Mouse (Mus musculus) lung, adult 2 months (tissue): ENCODE data around the gene Snph. TPM values are rescaled to one million over a fixed set of nuclear protein-coding genes. Genes with fewer than 3 reads are reported as not detected.
A peak's percentile ranks its signal among the peaks of the same experiment; 100 is the strongest.
"Not testable (repeated sequence)": the region's sequence is repeated elsewhere in the genome, so short reads cannot be mapped to it uniquely, and the experiment has no call there.

Experiments
- DNase-seq: peaks from one replicate; pipeline ENCODE4 v3.0.0; 2022
- H3K4me1 ChIP-seq: fragments of 200-500 bp; 2 replicates; pipeline ENCODE4 v1.6.1; 2011; ENCODE audit warnings: low read length; ENCODE audit not compliant: control insufficient read depth, insufficient read depth
- H3K4me3 ChIP-seq: fragments of 200-500 bp; replicated peaks from 2 replicates; pipeline ENCODE3; 2011; ENCODE audit warnings: low read depth, mild to moderate bottlenecking, control low read depth, low read length; ENCODE audit errors: extremely low read depth
- CTCF ChIP-seq: fragments of 200-500 bp; IDR thresholded peaks from 2 replicates; pipeline ENCODE4 v1.5.1; 2011; ENCODE audit warnings: mild to moderate bottlenecking, low read length, control low read depth; ENCODE audit not compliant: insufficient read depth
- POLR2A ChIP-seq: fragments of 200-500 bp; IDR thresholded peaks from 2 replicates; pipeline ENCODE4 v1.6.1; 2011; ENCODE audit warnings: low read depth, mild to moderate bottlenecking, control low read depth, low read length, borderline replicate concordance; ENCODE audit errors: extremely low read depth
- WGBS: fragments of 180-500 bp; shearing (Covaris S2); methylation state at CpG from one replicate; pipeline ENCODE4 v1.1.7; 2018; 5-methylcytosine and 5-hydroxymethylcytosine counted together
- polyA plus RNA-seq: library from polyadenylated mRNA; depleted of rRNA; stranded (reverse); fragments of >200 nt; gene quantifications from 2 replicates; pipeline ENCODE4 v1.2.3, GENCODE M21; 2012

Snph gene
- polyA plus RNA-seq, 1 experiment = 0.64 TPM

- no peak for DNase-seq
- no peaks in the 10 kb centered on the region for H3K4me1 ChIP-seq
- 71% methylated on average over 5 of the region's 5 CpGs for WGBS
- TF ChIP-seq POLR2A (no peak), CTCF (no peak)
- H3K4me3 ChIP-seq = no peak overlapping the region
Measured at GRCm38 (mm10) chr2:151632982-151633381, 589 bp upstream of the Snph start.

GRCm38 (mm10) chr2:151631406-151632158 lies 811 bp downstream of the Snph start:
- no peak for DNase-seq
- TF ChIP-seq POLR2A (no peak), CTCF (no peak)
- no peaks in the 10 kb centered on the region for H3K4me1 ChIP-seq
- H3K4me3 ChIP-seq = peak overlapping the region; percentile 44
- WGBS = 9% methylated on average over 22 of the region's 22 CpGs

- Histone ChIP-seq H3K4me3 (no peak overlapping the region), H3K4me1 (no peaks in the 10 kb centered on the region)
- DNase-seq = no peak
- 64% methylated on average over 7 of the region's 7 CpGs for WGBS
- TF ChIP-seq CTCF (no peak), POLR2A (no peak)
Measured at GRCm38 (mm10) chr2:151629310-151629709, 3.1 kb downstream of the Snph start.

- no peaks in the 10 kb centered on the region for H3K4me1 ChIP-seq
- 69% methylated on average over 3 of the region's 3 CpGs for WGBS
- H3K4me3 ChIP-seq = no peak overlapping the region
- no peak for TF ChIP-seq CTCF
- no peak for TF ChIP-seq POLR2A
- no peak for DNase-seq
Measured at GRCm38 (mm10) chr2:151628011-151628410, 4.4 kb downstream of the Snph start.

GRCm38 (mm10) chr2:151626296-151626695 lies 6.1 kb downstream of the Snph start:
- DNase-seq = no peak
- 85% methylated on average over 7 of the region's 7 CpGs for WGBS
- H3K4me1 ChIP-seq = no peaks in the 10 kb centered on the region
- TF ChIP-seq CTCF = no peak
- no peak for TF ChIP-seq POLR2A
- H3K4me3 ChIP-seq = no peak overlapping the region

- DNase-seq = no peak
- 67% methylated on average over 3 of the region's 3 CpGs for WGBS
- Histone ChIP-seq H3K4me3 (no peak overlapping the region), H3K4me1 (no peaks in the 10 kb centered on the region)
- TF ChIP-seq CTCF (no peak), POLR2A (no peak)
Measured at GRCm38 (mm10) chr2:151623776-151624175, 8.6 kb downstream of the Snph start.

GRCm38 (mm10) chr2:151616551-151617329 lies 15.7 kb downstream of the Snph start:
- TF ChIP-seq CTCF = no peak
- Histone ChIP-seq H3K4me1 (peaks cover 3% of the 10 kb centered on the region; the same call in 1 of the 2 replicates), H3K4me3 (no peak overlapping the region)
- 57% methylated on average over 6 of the region's 6 CpGs for WGBS
- no peak for DNase-seq

- WGBS = 77% methylated on average over 6 of the region's 8 CpGs
Measured at GRCm38 (mm10) chr2:151615779-151616178, 16.6 kb downstream of the Snph start.

GRCm38 (mm10) chr2:151609974-151610373 lies 22.4 kb downstream of the Snph start:
- TF ChIP-seq POLR2A (no peak), CTCF (no peak)
- no peaks in the 10 kb centered on the region for H3K4me1 ChIP-seq
- DNase-seq = no peak
- no peak overlapping the region for H3K4me3 ChIP-seq
- WGBS = 30% methylated on average over 3 of the region's 3 CpGs

More at GRCm38 (mm10) chr2:151615779-151616178, 16.6 kb downstream of the Snph start:
- DNase-seq, H3K4me3 ChIP-seq, H3K4me1 ChIP-seq: not testable (repeated sequence)

- WGBS = 63% methylated on average over 1 of the region's 1 CpGs
- TF ChIP-seq CTCF = no peak
- no peak for TF ChIP-seq POLR2A
- H3K4me3 ChIP-seq = no peak overlapping the region
- DNase-seq = no peak
- H3K4me1 ChIP-seq = no peaks in the 10 kb centered on the region
Measured at GRCm38 (mm10) chr2:151608435-151608834, 24.0 kb downstream of the Snph start.

GRCm38 (mm10) chr2:151605437-151605987 lies 26.9 kb downstream of the Snph start:
- DNase-seq = peak; percentile 24
- WGBS = 24% methylated on average over 11 of the region's 11 CpGs
- Histone ChIP-seq H3K4me3 (no peak overlapping the region), H3K4me1 (no peaks in the 10 kb centered on the region)
- no peak for TF ChIP-seq POLR2A
- TF ChIP-seq CTCF = no peak
